Mouse (Mus musculus) midbrain, embryonic 16.5 days (tissue): ENCODE measurements around the gene Fstl4. TPM values are rescaled to one million over a fixed set of nuclear protein-coding genes. Genes with fewer than 3 reads are reported as not detected.
A peak's percentile ranks its signal among the peaks of the same experiment; 100 is the strongest.

Experiments used
- ATAC-seq: fragments of 200-750 bp; cut with Nextera tagmentation; 2 replicates; pipeline ENCODE4 v1.8.0; 2017; ENCODE audit warnings: moderate TSS enrichment
- H3K27ac ChIP-seq: fragments of 300-500 bp; sonication (generic); 2 replicates; pipeline ENCODE4 v1.5.1; 2014; ENCODE audit warnings: mild to moderate bottlenecking, low read length, mixed read lengths
- H3K27me3 ChIP-seq: fragments of 300-500 bp; sonication (generic); 2 replicates; pipeline ENCODE4 v1.6.1; 2014; ENCODE audit warnings: low read depth, low read length, mixed read lengths; ENCODE audit not compliant: control insufficient read depth, insufficient read depth
- H3K36me3 ChIP-seq: fragments of 300-500 bp; sonication (generic); 2 replicates; pipeline ENCODE4 v1.6.1; 2014; ENCODE audit warnings: mild to moderate bottlenecking, low read length, moderate library complexity, mixed read lengths; ENCODE audit not compliant: control insufficient read depth, insufficient read depth
- H3K4me1 ChIP-seq: fragments of 300-500 bp; sonication (generic); 2 replicates; pipeline ENCODE4 v1.6.1; 2014; ENCODE audit warnings: mild to moderate bottlenecking, low read length, mixed read lengths; ENCODE audit not compliant: control insufficient read depth, insufficient read depth
- H3K4me2 ChIP-seq: fragments of 300-500 bp; sonication (generic); 2 replicates; pipeline ENCODE4 v1.6.1; 2014; ENCODE audit warnings: mild to moderate bottlenecking, low read length, mixed read lengths
- H3K4me3 ChIP-seq: fragments of 300-500 bp; sonication (generic); 2 replicates; pipeline ENCODE4 v1.5.1; 2014; ENCODE audit warnings: low read depth, mild to moderate bottlenecking, low read length, moderate library complexity, mixed read lengths
- H3K9ac ChIP-seq: fragments of 300-500 bp; sonication (generic); 2 replicates; pipeline ENCODE4 v1.6.1; 2014; ENCODE audit warnings: low read depth, low read length, mixed read lengths
- H3K9me3 ChIP-seq: fragments of 300-500 bp; sonication (generic); replicated peaks from 2 replicates; pipeline ENCODE4 v1.6.1; 2014; ENCODE audit warnings: mild to moderate bottlenecking, low read length, mixed read lengths; ENCODE audit not compliant: control insufficient read depth, poor library complexity, severe bottlenecking
- WGBS: fragments of 180-500 bp; shearing (Covaris S2); extraction: QIAGEN DNeasy Blood & Tissue Kit; methylation state at CpG from one replicate; pipeline ENCODE4 v1.1.7; 2014; 5-methylcytosine and 5-hydroxymethylcytosine counted together
- polyA plus RNA-seq: library from polyadenylated mRNA; unstranded; fragments of >200 nt; fragmentation: Nextera tagmentation; extraction: Ambion mirVana; gene quantifications from 2 replicates; pipeline ENCODE4 v1.2.1, GENCODE M21; 2015

The Fstl4 gene
- polyA plus RNA-seq, 1 experiment from 2014 or later: 10.3 TPM

GRCm38 (mm10) chr11:53132406-53133035 lies 368.1 kb downstream of the Fstl4 start:
- H3K27ac ChIP-seq: peak overlapping the region; percentile 26; the same call in 1 of the 2 replicates
- peak; percentile 59 for ATAC-seq
- WGBS: 20% methylated on average over 23 of the region's 23 CpGs

DNA sequence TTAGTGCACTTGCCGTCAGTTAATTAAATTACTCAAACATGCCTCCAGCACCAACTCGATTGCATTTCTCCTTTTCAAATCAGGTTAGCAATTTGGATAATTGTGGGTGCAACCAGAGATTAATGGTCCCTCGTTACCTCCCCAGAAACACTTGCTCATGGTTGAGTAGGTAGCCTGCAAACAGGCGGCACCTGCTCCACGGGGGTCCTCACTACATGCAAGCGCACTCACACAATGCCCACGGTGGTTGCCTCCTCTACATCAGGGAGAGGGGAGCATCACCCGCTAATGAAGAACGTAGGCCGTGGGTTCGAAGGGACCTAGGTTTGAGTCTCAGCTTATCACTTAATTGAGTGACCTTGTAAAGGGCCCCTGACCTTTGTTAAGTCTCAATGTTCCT lies 371.9 kb downstream of the Fstl4 start:
- ATAC-seq: no peak
- no peak overlapping the region for H3K9ac ChIP-seq
- 64% methylated on average over 11 of the region's 11 CpGs for WGBS
- H3K27ac ChIP-seq: no peak overlapping the region
- no peaks in the 10 kb centered on the region for H3K27me3 ChIP-seq
- no peak overlapping the region for H3K4me3 ChIP-seq
- peaks cover 16% of the 10 kb centered on the region for H3K4me1 ChIP-seq
- H3K4me2 ChIP-seq: no peak overlapping the region
- no peaks in the 10 kb centered on the region for H3K9me3 ChIP-seq
- H3K36me3 ChIP-seq: no peaks in the 10 kb centered on the region

More at GRCm38 (mm10) chr11:53132406-53133035, 368.1 kb downstream of the Fstl4 start:
- H3K36me3 ChIP-seq: no peaks in the 10 kb centered on the region
- H3K9ac ChIP-seq: peak overlapping the region; percentile 52; the same call in 1 of the 2 replicates
- H3K27me3 ChIP-seq: no peaks in the 10 kb centered on the region
- H3K4me3 ChIP-seq: no peak overlapping the region
- H3K4me2 ChIP-seq: peak overlapping the region; percentile 50
- H3K9me3 ChIP-seq: no peaks in the 10 kb centered on the region
- peaks cover 10% of the 10 kb centered on the region for H3K4me1 ChIP-seq

- no peaks in the 10 kb centered on the region for H3K27me3 ChIP-seq
- peak overlapping the region; percentile 26; the same call in 1 of the 2 replicates for H3K27ac ChIP-seq
- 54% methylated on average over 8 of the region's 8 CpGs for WGBS
- ATAC-seq: peak; percentile 40; the same call in 1 of the 2 replicates
- no peak overlapping the region for H3K9ac ChIP-seq
- H3K36me3 ChIP-seq: no peaks in the 10 kb centered on the region
- H3K4me3 ChIP-seq: no peak overlapping the region
- H3K9me3 ChIP-seq: no peaks in the 10 kb centered on the region
- H3K4me2 ChIP-seq: no peak overlapping the region
- peaks cover 14% of the 10 kb centered on the region for H3K4me1 ChIP-seq
These were observed 372.9 kb downstream of the Fstl4 start for GRCm38 (mm10) chr11:53137381-53137780.

- no peak overlapping the region for H3K4me3 ChIP-seq
- no peaks in the 10 kb centered on the region for H3K9me3 ChIP-seq
- no peak overlapping the region for H3K27ac ChIP-seq
- H3K9ac ChIP-seq: no peak overlapping the region
- ATAC-seq: no peak
- H3K4me2 ChIP-seq: no peak overlapping the region
- WGBS: 93% methylated on average over 6 of the region's 6 CpGs
- H3K27me3 ChIP-seq: no peaks in the 10 kb centered on the region
- H3K36me3 ChIP-seq: no peaks in the 10 kb centered on the region
- H3K4me1 ChIP-seq: peaks cover 6% of the 10 kb centered on the region; the same call in 1 of the 2 replicates
These were observed 373.8 kb downstream of the Fstl4 start for GRCm38 (mm10) chr11:53138212-53138611.

DNA sequence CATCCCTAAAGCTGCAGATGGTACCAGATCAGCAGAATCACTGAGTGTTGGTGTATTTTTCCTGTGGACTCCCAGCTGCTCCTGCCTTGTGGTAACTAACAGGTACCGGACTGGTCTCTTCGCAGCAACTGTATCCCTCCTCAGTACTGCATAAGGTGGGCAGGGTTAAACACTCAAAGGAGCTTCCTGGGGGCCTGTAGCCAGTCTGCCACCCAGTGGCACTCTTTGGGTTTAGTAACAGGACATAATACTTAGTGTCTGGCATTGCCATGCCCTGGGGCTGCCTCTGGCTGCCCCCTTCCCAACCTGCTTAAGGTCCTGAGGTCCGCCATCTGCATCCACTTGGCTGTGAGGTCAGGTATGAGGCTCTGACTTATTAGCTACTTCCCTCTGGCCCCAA lies 375.2 kb downstream of the Fstl4 start:
- Histone ChIP-seq H3K9me3 (no peaks in the 10 kb centered on the region), H3K9ac (no peak overlapping the region), H3K36me3 (no peaks in the 10 kb centered on the region), H3K4me2 (no peak overlapping the region), H3K27ac (no peak overlapping the region), H3K4me1 (peaks cover 6% of the 10 kb centered on the region; the same call in 1 of the 2 replicates), H3K4me3 (no peak overlapping the region), H3K27me3 (no peaks in the 10 kb centered on the region)
- no peak for ATAC-seq
- 86% methylated on average over 3 of the region's 3 CpGs for WGBS

- ATAC-seq: no peak
- H3K36me3 ChIP-seq: no peaks in the 10 kb centered on the region
- peaks cover 6% of the 10 kb centered on the region; the same call in 1 of the 2 replicates for H3K4me1 ChIP-seq
- no peak overlapping the region for H3K27ac ChIP-seq
- no peaks in the 10 kb centered on the region for H3K9me3 ChIP-seq
- no peaks in the 10 kb centered on the region for H3K27me3 ChIP-seq
- H3K4me3 ChIP-seq: no peak overlapping the region
- H3K4me2 ChIP-seq: no peak overlapping the region
- H3K9ac ChIP-seq: no peak overlapping the region
- 76% methylated on average over 8 of the region's 8 CpGs for WGBS
These were observed 375.8 kb downstream of the Fstl4 start for GRCm38 (mm10) chr11:53140196-53140595.

GRCm38 (mm10) chr11:53140722-53141400 lies 376.4 kb downstream of the Fstl4 start:
- Histone ChIP-seq H3K4me1 (peaks cover 8% of the 10 kb centered on the region; the same call in 1 of the 2 replicates), H3K9ac (no peak overlapping the region), H3K4me3 (no peak overlapping the region), H3K36me3 (no peaks in the 10 kb centered on the region), H3K4me2 (no peak overlapping the region), H3K9me3 (no peaks in the 10 kb centered on the region), H3K27me3 (no peaks in the 10 kb centered on the region), H3K27ac (no peak overlapping the region)
- 40% methylated on average over 10 of the region's 10 CpGs for WGBS
- no peak for ATAC-seq

DNA sequence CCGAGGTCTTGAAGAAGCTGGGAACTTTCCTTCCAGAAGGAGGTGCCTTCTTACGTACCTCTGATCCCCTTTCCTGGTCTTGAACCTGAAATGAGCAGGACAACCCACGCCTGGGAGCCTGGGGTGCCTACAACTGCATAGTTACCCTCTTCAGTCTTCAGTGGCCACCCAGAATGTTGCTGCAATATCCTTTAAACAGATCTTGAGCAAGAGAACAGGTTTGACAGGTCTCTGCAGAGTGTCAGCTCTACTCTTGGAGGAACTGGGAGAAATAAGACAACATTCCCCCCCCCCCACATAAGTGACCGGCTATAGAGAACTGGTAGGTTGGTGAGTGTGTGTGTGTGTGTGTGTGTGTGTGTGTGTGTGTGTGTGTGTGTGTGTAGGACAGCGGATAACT lies 379.1 kb downstream of the Fstl4 start:
- 86% methylated on average over 5 of the region's 5 CpGs for WGBS
- ATAC-seq: no peak
- H3K9ac ChIP-seq: no peak overlapping the region

DNA sequence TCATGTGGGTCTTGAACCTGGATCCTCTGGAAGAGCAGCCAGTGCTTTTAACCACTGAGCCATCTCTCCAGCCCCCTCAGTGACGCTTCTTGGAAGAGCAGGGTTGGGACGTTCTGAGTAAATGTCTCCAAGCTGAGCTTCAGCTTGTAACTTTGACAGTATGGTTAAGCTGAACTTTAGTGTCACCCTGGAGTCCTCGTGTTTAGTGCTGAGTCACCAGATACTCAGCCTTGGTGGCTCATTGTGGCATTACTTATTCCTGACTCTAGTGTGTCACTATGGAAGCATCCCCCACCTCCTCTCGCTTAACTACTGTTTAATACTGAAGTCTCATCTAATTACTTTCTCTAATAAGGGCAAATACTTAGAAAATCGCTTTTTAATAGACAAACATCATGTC lies 380.1 kb downstream of the Fstl4 start:
- Histone ChIP-seq H3K4me3 (no peak overlapping the region), H3K27ac (no peak overlapping the region), H3K27me3 (no peaks in the 10 kb centered on the region), H3K4me1 (peaks cover 8% of the 10 kb centered on the region; the same call in 1 of the 2 replicates), H3K36me3 (no peaks in the 10 kb centered on the region), H3K4me2 (no peak overlapping the region), H3K9me3 (no peaks in the 10 kb centered on the region), H3K9ac (no peak overlapping the region)
- 72% methylated on average over 5 of the region's 5 CpGs for WGBS
- no peak for ATAC-seq

More for the DNA sequence above, 379.1 kb downstream of the Fstl4 start:
- Histone ChIP-seq H3K4me3 (no peak overlapping the region), H3K4me1 (peaks cover 8% of the 10 kb centered on the region; the same call in 1 of the 2 replicates), H3K27me3 (no peaks in the 10 kb centered on the region), H3K4me2 (no peak overlapping the region), H3K9me3 (no peaks in the 10 kb centered on the region), H3K27ac (no peak overlapping the region), H3K36me3 (no peaks in the 10 kb centered on the region)
